Mouse (Mus musculus): Measurements from ENCODE around the gene Etl4.

DNA sequence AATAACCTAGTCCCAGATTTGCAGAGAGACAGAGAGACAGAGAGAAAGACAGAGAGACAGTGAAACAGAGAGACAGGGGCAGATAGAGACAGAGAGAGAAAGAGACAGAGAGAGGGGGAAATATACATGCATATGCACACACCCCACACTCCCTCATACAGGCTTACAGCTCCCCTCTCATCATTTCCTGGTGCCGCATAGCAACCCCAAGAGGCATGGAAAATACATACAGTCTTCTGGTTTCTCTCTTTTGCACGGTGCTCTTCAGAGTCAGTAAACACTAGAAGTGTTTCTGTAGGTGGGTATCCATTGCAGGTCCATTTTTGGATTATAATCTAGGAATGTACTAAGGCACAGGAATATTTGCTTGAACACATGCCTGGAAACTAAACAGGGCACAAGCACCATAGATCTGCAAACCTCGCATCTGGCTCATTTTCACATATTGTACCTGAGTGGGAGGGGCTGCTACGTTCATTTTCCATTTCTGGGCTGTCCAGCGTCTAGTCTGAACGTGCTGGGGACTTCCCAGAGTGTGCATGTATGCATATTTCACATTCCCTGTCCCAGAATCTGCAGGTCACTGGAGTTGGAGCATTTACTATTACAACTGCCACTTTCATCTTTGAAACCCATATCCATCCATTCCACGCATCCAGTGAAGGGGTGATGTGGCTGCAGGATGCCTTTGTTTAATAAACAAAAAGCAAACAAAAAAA is 429.6 kb downstream of the Etl4 start:
- no peak for TF ChIP-seq CTCF (IDR thresholded peaks at IDR 0.05; ENCODE audit: low read depth)
- TF ChIP-seq EP300 (IDR thresholded peaks at IDR 0.05; ENCODE audit: low read depth) = no peak

Data from heart, postnatal 0 days (tissue).